Mouse (Mus musculus): Measurements from ENCODE around the gene Rsph6a.
"Not testable (repeated sequence)": the region's sequence is repeated elsewhere in the genome, so short reads cannot be mapped to it uniquely, and the experiment has no call there.

Gene Rsph6a

DNA sequence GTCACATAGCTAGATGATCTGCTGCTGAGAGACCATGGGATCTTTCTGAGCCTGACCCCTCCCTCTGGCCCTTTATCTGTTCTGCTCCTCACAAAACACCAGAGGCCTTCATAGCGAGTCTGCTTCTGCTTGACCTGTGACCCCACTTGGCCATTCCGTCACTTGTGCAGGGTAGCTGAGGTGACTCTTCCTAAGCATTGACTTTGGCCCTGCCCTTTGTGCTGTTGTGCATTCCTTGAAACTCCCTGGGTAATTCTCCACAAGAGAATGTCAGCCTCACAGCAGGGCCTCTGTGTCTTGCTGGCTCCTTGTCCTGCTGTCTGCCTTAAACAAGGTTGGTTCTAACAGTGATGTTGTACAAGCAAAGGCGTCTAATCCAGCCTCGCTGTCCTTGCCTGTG is 22.8 kb upstream of the Rsph6a start:
- in situ Hi-C loops (cut with MboI; ENCODE audit: low pct_unique_long_range_greater_than_20kb in 1 of 2, low sequenced_read_pairs in 2 of 2, unreplicated experiment in 1 of 2): no loop called here

DNA sequence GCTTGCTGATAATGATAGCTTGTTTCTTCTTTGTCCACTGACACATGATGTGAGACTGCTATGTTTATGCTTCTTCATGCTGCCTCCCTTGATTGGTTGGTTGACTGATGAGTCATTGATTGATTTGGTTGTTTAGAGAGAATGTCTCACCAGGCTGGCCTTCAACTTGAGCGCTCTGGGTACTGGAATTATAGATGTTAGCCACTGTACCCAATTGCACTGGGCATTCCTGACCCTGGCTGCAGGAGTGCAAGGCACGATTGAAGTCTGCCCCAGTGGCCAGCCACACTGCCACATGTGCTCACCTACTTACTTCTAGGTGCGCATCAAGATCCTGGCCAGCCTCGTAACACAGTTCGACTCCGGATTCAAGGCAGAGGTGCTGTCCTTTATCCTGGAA is 9.9 kb upstream of the Rsph6a start:
- in situ Hi-C loops (cut with MboI; ENCODE audit: low pct_unique_long_range_greater_than_20kb in 1 of 2, low sequenced_read_pairs in 2 of 2, unreplicated experiment in 1 of 2): no loop called here

DNA sequence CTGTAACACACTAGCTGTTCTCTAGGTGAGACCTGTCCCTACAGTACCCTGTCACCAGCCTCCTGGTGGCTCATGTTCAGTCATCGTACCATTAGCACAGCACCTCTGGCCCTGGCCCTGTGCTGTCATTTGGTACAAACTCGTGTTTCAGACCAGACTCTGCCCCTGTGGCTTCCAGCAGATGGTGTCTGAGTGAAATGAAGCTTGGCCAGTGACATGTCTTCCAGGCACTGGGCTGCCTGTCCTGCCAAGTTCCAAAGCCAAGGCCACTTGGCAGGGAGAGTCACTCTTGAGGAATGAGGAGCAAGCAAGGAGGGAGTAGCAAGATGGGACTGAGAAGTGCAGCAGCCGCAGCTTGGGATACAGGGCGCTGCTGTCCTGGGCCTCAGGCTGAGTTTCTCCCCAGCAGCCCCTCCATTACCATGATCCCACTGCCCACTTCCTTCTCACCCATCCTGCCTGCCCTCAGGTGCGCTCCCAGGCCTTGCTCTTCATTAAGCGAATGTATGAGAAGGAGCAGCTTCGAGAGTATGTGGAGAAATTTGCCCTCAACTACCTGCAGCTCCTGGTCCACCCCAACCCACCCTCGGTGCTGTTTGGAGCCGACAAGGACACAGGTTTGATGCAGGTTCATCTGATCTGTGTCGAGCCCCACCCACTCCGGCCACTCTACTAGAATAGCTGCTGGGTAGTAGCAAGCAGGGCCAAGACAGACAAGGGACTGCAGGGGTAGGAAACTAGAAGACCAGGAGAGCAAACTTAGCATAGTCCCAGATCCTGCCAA is 8.0 kb upstream of the Rsph6a start:
- in situ Hi-C loops (cut with MboI; ENCODE audit: low pct_unique_long_range_greater_than_20kb in 1 of 2, low sequenced_read_pairs in 2 of 2, unreplicated experiment in 1 of 2): no loop called here

DNA sequence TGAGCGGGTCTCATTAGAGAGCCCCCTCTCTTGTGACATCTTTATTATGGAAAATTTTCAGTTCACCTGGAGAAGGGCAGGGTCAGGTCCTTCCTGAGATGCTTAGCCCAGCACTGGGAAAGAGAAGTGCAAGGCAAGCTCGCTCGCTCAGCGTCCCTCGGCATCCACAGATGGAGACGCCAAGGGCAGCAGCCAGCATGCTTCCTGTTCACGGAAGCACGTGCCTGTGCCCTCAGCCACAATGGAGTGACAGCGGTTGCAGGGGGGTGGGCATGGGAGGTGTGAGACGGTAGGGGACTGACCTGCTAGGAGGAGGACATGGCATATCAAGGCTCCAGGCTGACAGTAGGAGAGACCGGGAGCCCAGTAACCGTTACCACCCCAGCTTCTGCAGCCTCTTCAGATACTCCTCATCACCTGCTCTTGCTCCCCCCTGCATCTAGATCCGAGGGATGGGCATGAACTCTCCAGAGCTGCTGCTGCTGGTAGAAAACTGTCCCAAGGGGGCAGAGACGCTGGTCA is 6.4 kb upstream of the Rsph6a start:
- in situ Hi-C loops (cut with MboI; ENCODE audit: low pct_unique_long_range_greater_than_20kb in 1 of 2, low sequenced_read_pairs in 2 of 2, unreplicated experiment in 1 of 2): no loop called here

- in situ Hi-C loops (cut with MboI; ENCODE audit: low pct_unique_long_range_greater_than_20kb in 1 of 2, low sequenced_read_pairs in 2 of 2, unreplicated experiment in 1 of 2): no loop called here
These were observed 5.2 kb upstream of the Rsph6a start for GRCm38 (mm10) chr7:19049252-19049651.

- in situ Hi-C loops (cut with MboI; ENCODE audit: low pct_unique_long_range_greater_than_20kb in 1 of 2, low sequenced_read_pairs in 2 of 2, unreplicated experiment in 1 of 2): no loop called here
These were observed 4.3 kb upstream of the Rsph6a start for GRCm38 (mm10) chr7:19050172-19050571.

DNA sequence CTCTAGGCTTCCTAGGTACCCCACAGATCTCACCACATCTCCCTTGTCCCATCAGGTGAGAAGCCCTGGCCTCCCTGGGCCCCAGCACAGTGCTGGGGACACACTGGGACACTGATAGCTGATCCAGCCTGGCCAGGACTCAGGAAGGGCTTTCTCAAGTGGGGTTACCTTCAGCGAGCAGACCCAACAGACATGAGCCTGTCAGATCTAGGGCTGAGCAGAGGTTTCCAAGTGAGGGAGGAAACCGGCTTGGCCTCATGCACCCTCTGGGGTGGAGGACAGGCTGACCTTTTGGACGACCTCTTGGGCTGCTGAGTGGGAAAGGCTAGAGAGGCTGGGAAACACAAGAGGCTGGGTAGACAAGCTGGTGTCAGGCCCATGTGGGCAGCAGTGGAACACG is 3.3 kb upstream of the Rsph6a start:
- in situ Hi-C loops (cut with MboI; ENCODE audit: low pct_unique_long_range_greater_than_20kb in 1 of 2, low sequenced_read_pairs in 2 of 2, unreplicated experiment in 1 of 2): no loop called here

GRCm38 (mm10) chr7:19052345-19053135 is 1.9 kb upstream of the Rsph6a start:
- in situ Hi-C loops (cut with MboI; ENCODE audit: low pct_unique_long_range_greater_than_20kb in 1 of 2, low sequenced_read_pairs in 2 of 2, unreplicated experiment in 1 of 2): no loop called here

GRCm38 (mm10) chr7:19053136-19053532 is 1.4 kb upstream of the Rsph6a start:
- in situ Hi-C loops (cut with MboI; ENCODE audit: low pct_unique_long_range_greater_than_20kb in 1 of 2, low sequenced_read_pairs in 2 of 2, unreplicated experiment in 1 of 2): no loop called here

DNA sequence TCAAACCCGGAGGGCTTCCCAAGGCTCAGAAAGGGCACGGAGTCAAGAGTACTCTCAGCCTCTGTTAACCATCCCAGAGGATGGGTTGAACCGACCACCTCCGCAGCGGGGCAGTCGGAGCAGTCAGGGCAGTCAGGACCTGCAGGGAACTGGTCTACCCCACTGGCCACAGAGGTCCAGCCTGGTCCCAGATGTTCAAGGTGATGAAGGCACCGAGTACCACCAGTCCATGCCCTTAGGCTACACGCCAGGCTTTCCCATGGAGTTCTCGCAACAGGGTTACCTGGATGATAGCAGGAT is 237 bp downstream of the Rsph6a start:
- in situ Hi-C loops (cut with MboI; ENCODE audit: low pct_unique_long_range_greater_than_20kb in 1 of 2, low sequenced_read_pairs in 2 of 2, unreplicated experiment in 1 of 2): no loop called here

- in situ Hi-C loops (cut with MboI; ENCODE audit: low pct_unique_long_range_greater_than_20kb in 1 of 2, low sequenced_read_pairs in 2 of 2, unreplicated experiment in 1 of 2): no loop called here
These were observed 618 bp downstream of the Rsph6a start for GRCm38 (mm10) chr7:19055108-19055507.

GRCm38 (mm10) chr7:19057405-19057804 is 2.9 kb downstream of the Rsph6a start:
- in situ Hi-C loops (cut with MboI; ENCODE audit: low pct_unique_long_range_greater_than_20kb in 1 of 2, low sequenced_read_pairs in 2 of 2, unreplicated experiment in 1 of 2): no loop called here

DNA sequence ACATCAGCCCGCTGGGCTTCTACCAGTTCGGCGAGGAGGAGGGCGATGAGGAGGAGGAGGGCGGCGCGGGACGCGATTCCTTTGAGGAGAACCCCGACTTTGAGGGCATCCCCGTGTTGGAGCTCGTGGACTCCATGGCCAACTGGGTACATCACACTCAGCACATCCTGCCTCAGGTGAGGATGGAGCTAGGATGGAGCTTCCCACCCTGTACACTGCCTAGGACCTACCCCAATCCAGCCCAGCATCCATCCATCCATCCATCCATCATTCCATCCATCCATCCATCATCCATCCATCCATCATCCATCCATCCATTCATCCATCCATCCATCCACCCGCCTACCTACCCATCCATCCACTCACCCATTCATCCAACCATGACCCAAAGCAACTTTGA is 11.4 kb downstream of the Rsph6a start:
- in situ Hi-C loops (cut with MboI; ENCODE audit: low pct_unique_long_range_greater_than_20kb in 1 of 2, low sequenced_read_pairs in 2 of 2, unreplicated experiment in 1 of 2): no loop called here

DNA sequence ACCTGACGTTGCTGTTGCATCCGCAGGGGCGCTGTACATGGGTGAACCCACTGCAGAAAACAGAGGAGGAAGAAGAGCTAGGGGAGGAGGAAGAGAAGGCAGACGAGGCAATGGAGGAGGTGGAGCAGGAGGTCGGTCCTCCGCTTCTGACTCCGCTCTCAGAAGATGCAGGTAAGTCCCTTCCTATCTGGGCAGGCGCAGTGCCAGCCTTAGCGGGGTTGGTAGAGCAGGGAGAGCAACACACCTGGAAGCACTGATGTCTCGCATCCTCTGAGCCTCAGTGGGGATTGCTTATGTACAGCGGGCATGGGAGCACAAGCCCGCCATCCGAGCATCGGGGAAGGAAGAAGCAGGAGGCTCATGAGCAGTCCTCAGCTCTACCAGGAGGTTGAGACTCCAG is 12.6 kb downstream of the Rsph6a start:
- in situ Hi-C loops (cut with MboI; ENCODE audit: low pct_unique_long_range_greater_than_20kb in 1 of 2, low sequenced_read_pairs in 2 of 2, unreplicated experiment in 1 of 2): no loop called here

DNA sequence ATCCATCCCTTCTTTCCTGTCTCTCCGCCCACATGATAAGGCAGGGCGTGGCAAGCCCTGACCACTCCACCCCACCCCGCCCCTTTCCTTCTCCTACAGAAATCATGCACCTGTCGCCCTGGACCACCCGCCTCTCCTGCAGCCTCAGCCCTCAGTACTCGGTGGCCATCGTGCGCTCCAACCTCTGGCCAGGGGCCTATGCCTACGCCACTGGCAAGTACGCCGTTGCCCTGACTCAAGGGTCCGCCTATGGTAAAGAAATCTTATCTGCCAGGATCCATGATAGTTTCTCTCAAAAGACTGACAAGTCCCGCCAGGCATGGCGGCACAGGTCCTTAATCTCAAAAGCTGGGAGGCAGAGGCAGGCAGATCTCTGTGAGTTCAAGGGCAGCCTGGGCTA is 13.4 kb downstream of the Rsph6a start:
- in situ Hi-C loops (cut with MboI; ENCODE audit: low pct_unique_long_range_greater_than_20kb in 1 of 2, low sequenced_read_pairs in 2 of 2, unreplicated experiment in 1 of 2): no loop called here

GRCm38 (mm10) chr7:19068707-19069106 is 14.2 kb downstream of the Rsph6a start:
- in situ Hi-C loops (cut with MboI; ENCODE audit: low pct_unique_long_range_greater_than_20kb in 1 of 2, low sequenced_read_pairs in 2 of 2, unreplicated experiment in 1 of 2): no loop called here

DNA sequence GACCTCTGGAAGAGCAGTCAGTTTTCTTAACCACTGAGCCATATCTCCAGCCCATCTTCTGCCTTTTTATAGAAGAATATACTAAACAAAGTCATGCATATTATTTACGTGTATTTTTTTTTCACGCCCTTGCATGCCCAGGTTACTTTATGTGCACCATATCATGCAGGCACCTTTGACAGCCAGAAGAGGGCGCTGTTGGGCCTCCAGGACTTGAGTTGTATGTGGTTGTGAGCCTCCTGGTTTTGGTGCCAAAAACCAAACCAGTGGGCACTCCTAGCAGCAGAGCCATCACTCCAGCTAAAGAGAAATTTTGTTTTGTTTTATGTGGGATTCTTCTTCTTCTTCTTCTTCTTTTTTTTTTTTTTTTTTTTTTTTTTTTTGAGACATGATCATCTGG is 15.0 kb downstream of the Rsph6a start:
- in situ Hi-C loops (cut with MboI; ENCODE audit: low pct_unique_long_range_greater_than_20kb in 1 of 2, low sequenced_read_pairs in 2 of 2, unreplicated experiment in 1 of 2): no loop called here

DNA sequence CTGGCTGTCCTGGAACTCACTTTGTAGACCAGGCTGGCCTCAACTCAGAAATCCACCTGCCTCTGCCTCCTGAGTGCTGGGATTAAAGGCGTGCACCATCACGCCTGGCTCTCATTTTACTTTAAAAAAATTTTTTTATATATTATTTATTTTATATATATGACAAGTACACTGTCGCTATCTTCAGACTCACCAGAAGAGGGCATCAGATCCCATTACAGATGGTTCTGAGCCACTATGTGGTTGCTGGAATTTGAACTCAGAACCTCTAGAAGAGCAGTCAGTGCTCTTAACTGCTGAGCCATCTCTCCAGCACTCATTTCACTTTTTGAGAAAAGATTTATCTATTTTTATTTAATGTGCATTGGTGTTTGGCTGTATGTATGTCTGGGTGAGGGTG is 16.5 kb downstream of the Rsph6a start:
- in situ Hi-C loops (cut with MboI; ENCODE audit: low pct_unique_long_range_greater_than_20kb in 1 of 2, low sequenced_read_pairs in 2 of 2, unreplicated experiment in 1 of 2): not testable (repeated sequence)

GRCm38 (mm10) chr7:19073504-19073903 is 19.0 kb downstream of the Rsph6a start:
- in situ Hi-C loops (cut with MboI; ENCODE audit: low pct_unique_long_range_greater_than_20kb in 1 of 2, low sequenced_read_pairs in 2 of 2, unreplicated experiment in 1 of 2): no loop called here

DNA sequence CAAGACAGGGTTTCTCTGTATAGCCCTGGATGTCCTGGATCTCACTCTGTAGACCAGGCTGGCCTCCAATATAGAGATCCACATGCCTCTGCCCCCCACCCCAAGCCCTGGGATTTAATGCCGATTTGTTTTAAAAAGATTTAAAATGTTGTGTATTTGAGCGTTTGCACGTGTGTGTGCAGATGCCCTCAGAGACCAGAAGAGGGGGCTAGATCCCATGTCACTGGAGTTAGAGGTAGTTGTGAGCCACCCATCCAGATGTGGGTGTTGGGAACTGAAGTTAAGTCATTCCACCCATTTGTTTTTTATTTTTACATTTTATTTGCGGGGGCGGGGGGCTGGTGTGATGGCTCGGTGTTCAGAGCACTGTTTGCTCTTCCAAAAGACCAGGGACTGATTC is 20.0 kb downstream of the Rsph6a start:
- in situ Hi-C loops (cut with MboI; ENCODE audit: low pct_unique_long_range_greater_than_20kb in 1 of 2, low sequenced_read_pairs in 2 of 2, unreplicated experiment in 1 of 2): no loop called here
